Mouse (Mus musculus) kidney, adult 8-10 months (tissue): ENCODE measurements at regions not wholly inside any gene's neighbourhood (a gene's known extent, or its start where the extent isn't known, plus 50 kb on each side); places are given as distances from the start of the nearest gene placed in this dataset.
"Not testable (repeated sequence)": the region's sequence is repeated elsewhere in the genome, so short reads cannot be mapped to it uniquely, and the experiment has no call there.

Source experiments
- DNase-seq, 2 experiments: peaks; one replicate each; pipeline ENCODE4 v3.0.0; 2022

DNA sequence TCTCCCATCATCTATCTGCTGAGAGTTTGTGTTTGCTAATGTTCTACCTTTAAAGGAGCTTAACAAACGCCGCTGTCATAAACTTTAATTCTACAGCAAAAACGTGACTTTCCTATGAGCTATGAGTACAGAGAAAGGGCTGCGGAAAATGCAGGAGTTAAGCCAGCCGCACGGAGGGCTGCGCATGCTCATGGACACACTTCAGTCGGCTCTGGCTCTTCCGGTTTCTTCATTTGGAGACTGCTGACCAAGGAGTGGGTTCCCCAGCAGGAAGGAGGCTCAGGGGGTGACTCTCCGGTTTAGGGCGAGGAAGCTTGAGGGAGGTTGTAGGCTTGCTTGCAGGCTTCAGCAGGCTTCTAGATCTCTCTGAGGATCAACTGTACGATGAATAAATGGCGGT is 59.3 kb downstream of the Sox2 start:
- no peak for DNase-seq

GRCm38 (mm10) chr3:34712137-34712536 is 61.9 kb downstream of the Sox2 start:
- not testable (repeated sequence) for DNase-seq

- no peak for DNase-seq
These were observed 72.3 kb downstream of the Sox2 start for GRCm38 (mm10) chr3:34722506-34722905.

- no peak for DNase-seq
These were observed 76.8 kb downstream of the Sox2 start for GRCm38 (mm10) chr3:34726955-34727354.

DNA sequence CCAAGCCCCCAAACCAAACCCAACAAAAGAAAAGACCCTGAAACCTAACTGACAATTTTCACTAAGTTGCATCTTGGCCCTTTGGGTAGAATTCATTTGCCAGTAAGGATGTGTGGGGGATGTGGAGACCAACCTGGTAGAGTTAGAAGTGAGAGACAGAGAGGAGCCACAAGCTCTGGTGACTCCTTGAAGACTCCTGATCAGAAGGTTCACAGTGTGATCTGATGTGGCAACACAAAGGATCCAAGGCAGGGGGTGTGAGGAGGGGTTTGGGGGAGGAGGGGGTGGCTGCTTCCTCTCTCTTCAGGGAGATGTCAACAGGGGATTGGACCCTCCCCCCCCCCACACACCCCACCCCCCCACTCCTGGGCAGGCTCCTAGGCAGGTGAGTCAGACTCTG is 78.1 kb downstream of the Sox2 start:
- no peak for DNase-seq

DNA sequence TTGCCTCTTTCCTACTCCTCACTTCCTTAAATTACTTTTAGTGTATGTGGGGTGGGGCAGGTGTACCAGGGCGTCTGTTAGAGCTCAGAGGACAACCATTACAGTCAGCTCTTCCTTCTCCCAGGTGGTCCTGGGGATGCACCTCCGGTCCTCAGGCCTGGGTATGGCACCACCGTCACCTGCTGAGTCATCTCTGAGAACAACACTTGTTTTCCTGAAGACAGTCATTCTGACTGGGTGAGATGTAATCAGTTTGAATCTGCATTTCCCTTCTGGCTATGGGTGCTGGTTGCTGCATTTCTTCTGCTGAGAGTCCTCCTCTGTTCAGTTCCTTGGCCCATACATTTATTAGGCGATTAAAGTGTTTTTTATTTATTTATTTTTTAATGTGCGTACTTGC is 84.8 kb downstream of the Sox2 start:
- no peak for DNase-seq

DNA sequence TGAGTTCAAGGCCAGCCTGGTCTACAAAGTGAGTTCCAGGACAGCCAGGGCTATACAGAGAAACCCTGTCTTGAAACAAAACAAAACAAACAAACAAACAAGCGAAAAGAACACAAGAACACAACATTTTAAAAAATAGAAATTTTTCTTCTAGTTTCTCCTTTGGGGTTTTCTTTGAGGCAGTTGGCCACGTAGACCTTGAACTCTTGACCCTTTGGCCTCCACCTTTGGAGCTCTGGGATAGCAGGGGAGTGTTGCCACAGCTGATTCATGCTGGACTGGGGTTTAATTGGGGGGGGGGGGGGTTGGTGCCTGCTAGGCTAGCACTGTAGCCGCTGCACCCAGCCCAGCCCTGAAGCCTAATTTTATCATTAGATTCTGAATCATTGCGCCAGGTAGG is 87.8 kb downstream of the Sox2 start:
- no peak for DNase-seq

- DNase-seq = no peak
These were observed 88.7 kb downstream of the Sox2 start for GRCm38 (mm10) chr3:34738938-34739337.

- DNase-seq = no peak
These were observed 89.5 kb downstream of the Sox2 start for GRCm38 (mm10) chr3:34739693-34740092.

DNA sequence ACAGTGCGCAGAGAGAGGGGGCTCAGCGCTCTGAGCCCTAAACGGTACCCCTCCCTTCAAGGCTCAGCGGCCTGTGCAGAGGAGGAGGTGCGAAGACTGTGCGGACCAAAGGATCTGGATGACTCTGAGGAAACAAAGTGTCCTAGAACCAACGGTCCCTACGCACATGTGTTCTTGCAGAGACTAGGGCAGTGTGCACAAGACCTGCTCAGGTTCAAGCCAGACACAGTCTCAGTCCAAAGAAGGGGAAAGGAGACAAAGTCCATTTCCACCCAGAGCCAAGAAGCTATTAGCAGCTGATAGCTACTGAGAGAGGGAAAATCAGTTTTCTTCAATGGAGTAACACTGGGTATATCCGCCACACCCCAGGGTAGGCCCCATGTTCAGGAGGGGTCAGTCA is 89.9 kb downstream of the Sox2 start:
- DNase-seq = peak in 1 of 2 experiments; percentile 3

GRCm38 (mm10) chr3:34745181-34745736 is 95.1 kb downstream of the Sox2 start:
- DNase-seq = no peak

DNA sequence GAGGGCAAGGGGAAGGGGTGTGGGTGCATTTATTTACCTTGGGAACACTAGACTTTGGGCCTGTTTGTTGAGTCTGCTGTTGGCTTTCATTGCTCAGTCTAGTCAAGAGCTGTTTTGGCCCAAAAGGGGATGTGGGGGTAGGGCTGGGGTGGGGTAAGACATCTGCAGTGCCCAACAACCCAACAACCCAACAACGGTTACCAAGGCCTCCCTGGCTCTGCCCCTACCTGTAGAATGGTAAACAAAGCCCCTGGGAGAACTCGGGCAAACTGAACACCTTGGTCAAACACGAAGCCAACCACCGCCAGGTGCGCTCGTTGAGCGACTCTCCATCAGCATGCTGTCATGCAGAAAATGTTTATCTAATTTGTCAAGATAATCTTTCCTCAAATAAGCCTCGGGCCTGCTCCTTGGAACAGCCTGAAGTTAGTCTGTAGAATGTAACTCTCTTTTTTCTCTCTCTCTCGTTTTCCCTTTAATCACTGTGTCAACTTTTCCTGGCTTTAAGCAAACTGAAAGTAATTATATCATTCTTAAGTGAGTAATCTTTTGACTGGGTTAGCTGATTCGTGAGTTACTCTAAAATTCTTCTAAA is 97.4 kb downstream of the Sox2 start:
- DNase-seq = no peak

DNA sequence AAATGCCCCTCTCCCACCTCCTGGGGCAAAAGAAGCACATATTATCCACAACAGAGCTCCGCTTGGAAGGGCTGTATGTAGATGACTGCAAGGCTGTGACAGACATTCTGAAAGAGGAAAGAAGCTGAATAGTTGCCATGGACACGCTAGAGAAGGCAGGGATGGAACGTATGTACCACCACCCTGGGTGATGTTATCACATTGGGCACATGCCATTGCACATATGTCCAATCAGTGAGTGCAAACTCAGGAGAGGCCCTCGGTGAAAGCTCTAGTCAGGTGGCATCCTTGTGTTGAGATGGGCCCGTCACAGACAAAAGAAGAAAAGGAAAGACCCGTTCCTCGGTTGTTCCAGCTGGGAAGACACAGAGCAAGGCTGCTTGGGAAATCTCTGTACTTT is 99.8 kb downstream of the Sox2 start:
- no peak for DNase-seq

- DNase-seq = no peak
These were observed 101.3 kb downstream of the Sox2 start for GRCm38 (mm10) chr3:34751551-34751950.

DNA sequence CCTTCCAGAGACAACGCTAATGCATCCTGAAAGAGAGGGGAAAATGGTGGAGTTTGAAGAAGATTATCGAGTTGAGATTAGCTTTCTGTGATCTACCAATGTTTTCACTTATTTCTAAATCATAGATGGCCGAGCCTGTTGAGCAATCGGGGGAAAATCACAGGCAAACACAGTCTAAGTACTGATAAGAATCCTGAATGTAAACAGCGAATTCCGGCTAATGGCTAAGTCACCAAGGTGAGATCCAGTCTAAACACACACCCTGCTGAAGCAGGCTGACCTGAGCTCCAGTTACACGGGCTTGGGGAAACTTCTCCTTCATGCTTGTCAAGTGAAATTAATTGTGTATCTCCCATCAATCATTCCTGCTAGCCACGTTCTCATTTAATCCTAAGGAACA is 103.4 kb downstream of the Sox2 start:
- no peak for DNase-seq

DNA sequence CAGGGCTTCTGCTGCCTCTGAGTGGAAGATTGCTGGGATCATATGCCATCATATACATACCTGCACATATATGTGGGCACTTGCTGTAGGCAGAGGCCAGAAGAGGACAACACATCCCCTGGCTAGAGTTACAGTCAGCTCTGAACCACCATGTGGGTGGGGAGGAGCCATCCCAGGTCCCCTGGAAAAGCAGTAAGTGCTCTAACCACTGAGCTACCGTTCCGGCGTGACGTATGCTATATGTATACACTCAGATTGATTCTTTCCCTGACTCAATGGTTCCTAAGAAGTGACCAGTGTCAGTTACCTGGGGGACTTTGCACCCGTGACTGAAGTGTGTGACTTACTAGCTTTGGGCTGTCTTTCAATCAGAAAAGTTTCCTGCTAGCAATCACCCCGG is 104.6 kb downstream of the Sox2 start:
- DNase-seq = no peak

- DNase-seq = not testable (repeated sequence)
These were observed 105.1 kb downstream of the Sox2 start for GRCm38 (mm10) chr3:34755282-34755681.

DNA sequence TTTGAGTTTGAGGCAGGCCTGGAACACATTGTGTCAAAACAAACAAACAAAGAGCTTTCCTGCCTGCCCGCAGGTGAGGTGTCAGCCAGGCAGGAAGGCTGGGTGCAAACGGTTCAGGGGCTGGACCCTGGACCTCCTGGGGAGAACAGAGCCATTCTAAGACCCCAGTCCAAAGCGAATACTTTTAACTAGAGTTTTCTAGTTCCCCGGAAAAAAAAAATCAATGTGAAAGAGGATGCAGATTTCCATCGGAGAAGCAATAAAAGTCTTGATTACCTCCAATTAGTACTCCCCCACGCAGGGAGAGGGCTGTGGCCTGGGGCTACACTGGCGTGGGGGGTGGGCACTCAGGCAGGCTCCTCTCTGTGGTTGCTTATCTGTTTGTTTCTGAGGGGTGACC is 106.4 kb downstream of the Sox2 start:
- no peak for DNase-seq

DNA sequence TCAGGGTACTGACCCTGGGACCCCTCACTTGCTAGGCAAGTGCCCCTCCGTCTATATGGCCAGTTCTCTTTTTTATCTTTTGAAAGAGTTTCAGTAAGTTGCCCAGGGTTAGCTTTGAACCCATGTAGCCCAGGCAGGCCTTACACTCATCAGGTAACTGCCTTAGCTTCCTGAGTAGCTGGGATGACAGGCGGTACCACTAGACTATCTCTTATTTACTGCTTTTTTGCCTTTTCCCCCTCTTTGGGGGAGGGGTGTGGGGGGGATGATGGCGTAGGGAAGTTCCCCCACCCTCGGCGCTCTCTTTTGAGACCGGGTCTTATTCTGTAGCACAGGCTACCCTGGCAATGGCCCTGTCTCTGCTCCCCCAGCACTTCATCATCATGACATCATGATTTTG is 106.9 kb downstream of the Sox2 start:
- no peak for DNase-seq

DNA sequence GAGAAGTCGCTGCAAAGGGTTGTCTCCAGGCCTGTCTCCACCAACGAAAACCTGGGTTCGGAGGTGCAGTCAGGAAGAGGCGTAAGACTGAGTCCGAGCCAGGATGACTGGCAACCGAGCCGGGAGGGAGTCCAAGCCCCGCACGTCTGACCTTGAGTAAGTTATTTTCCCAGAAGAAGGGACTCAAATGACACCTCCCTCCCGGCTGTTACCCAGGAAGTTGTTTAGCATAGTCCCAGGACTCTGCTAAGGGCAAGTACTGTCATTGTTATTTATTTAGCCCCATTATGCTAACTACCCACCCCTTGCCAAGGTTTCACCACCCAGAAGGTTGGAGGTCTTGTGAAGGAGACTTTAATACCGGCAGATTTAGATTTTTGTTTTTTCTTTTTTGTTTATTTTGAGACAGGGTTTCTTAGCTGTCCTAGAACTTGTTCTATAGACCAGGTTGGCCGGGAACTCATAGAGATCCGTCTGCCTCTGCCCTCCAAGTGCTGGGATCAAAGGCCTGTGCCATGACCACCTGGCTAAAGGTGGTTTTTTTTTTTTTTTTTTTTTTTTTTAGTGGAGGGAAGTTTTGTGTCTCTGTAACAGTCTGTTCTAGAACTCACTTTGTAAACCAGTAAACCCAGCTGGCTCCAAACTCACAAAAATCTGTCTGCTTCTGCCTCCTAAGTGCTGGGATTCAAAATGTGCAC is 107.8 kb downstream of the Sox2 start:
- DNase-seq = no peak

DNA sequence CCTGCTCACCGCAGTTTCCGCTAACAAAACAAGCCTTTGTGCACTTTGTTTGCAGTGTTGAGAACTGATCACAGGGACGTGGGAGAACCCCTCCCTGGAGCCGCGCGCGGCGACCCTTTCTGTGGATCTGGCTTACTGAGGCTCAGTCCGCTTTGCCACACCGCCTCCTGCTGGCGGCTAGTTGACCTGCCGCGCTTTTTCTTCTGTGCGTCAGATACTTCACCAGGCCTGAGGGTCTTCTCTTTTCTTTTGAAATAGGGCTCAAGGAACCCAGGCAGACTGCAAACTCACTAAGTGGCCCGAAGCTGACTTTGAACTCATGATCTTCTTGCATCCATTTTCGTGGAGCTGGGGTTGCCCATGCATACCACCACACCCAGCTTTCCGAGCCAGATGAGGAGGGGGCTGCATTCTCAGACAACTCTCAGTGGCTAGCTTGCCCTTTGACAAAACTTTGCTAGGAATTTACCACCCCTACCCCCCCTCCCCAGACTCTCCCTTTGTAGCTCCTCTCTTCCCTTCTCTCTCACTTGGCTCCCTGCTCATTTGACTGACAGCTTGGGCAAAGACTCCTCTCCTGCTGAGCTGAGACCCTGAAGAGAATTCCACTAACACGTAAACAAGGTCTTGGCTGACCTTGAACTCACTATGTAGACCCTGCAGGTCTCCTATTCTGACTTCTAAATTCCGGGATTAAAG is 109.9 kb downstream of the Sox2 start:
- DNase-seq = no peak

- no peak for DNase-seq
These were observed 111.1 kb downstream of the Sox2 start for GRCm38 (mm10) chr3:34761162-34761769.

- DNase-seq = no peak
These were observed 111.6 kb downstream of the Sox2 start for GRCm38 (mm10) chr3:34761783-34762182.

DNA sequence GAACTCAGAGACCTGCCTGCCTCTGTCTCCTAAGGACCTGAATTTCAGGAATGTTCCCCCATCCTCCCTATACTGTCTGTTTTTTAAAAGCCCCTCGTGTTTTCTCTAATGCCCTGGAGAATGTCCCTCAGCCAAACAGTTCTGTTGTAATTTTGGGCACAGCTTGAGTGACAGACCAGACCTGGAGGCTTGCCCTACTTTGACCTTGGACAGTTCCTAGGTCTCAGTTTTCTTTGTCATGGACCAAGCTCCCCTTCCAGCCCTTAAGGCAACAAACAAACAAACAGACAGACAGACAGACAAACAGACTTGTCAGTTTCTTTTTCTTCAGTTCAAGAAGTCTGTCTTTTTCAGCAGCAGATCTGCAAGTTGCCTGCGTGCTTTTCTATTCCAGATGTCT is 114.4 kb downstream of the Sox2 start:
- no peak for DNase-seq
